Mouse (Mus musculus): ENCODE measurements around the gene Upp1. TPM values are rescaled to one million over a fixed set of nuclear protein-coding genes. Genes with fewer than 3 reads are reported as not detected.
A peak's percentile ranks its signal among the peaks of the same experiment; 100 is the strongest.

Upp1 gene
- polyA plus RNA-seq, 1 experiment from 2014 or later, result 5.0 TPM

DNA sequence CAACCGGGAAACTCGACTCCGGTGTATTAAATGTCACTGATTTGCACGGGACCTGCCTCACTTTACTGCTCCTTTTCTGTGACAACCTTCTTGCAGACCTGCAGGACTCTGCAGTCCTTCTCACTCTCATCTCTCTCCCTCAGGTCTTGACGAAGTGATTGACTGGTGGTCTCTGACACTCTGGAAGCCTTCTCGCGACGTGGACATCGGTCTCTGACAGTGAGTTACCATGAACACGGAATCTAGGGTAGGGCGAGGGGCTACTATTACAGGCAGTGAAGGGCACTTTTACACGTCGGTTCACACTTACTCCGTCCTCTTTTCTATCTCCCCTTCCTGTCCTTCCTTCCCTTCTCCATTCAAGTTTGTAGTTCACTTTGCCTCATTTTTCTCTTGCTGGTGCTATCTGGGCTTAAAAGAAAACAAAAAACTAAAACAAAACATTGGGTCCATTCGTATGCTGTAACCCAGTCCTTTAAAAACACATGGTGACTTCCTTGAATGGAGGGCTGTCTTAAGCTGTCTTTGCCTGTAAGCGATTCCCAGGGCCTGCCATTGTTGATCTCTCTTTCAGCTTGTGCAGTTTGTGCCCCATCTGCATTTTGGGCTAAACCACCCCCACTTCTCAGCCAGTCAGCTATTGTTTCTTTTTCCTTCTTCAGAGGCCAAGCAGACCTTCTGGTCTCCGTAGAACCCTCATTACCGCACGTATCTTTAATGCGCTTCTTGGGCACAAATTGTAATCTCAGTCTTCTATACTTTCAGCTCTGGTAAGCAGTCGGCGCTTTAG, 1.5 kb downstream of the Upp1 start:
- peaks cover 5% of the 10 kb centered on the region; the same call in 1 of the 2 replicates for H3K4me1 ChIP-seq (replicated peaks; ENCODE audit: control insufficient read depth, insufficient read depth, low read length)
- H3K9ac ChIP-seq (ENCODE audit: low read length), result no peak overlapping the region
- no peaks in the 10 kb centered on the region for H3K9me3 ChIP-seq (ENCODE audit: control insufficient read depth, low read length)
- H3K4me3 ChIP-seq (ENCODE audit: low read depth, low read length), result peak overlapping the region; percentile 38
- H3K27me3 ChIP-seq (ENCODE audit: control insufficient read depth, insufficient read depth, low read length), result peaks cover 19% of the 10 kb centered on the region
- 3% methylated on average over 22 of the region's 22 CpGs for WGBS
- no peaks in the 10 kb centered on the region for H3K36me3 ChIP-seq (ENCODE audit: control insufficient read depth, insufficient read depth, low read length)
- H3K27ac ChIP-seq (ENCODE audit: low read depth, low read length), result no peak overlapping the region
- ATAC-seq (replicated peaks; ENCODE audit: low FRiP score) (0 out of 2 replicates have a peak, but pooled peaks have one; percentile 13), DNase-seq (ENCODE audit: low spot score) (no peak)
- H3K4me2 ChIP-seq (ENCODE audit: low read depth, low read length, severe bottlenecking), result peak overlapping the region; percentile 83

- Histone ChIP-seq H3K27me3 (ENCODE audit: control insufficient read depth, insufficient read depth, low read length) (peaks cover 8% of the 10 kb centered on the region), H3K4me3 (ENCODE audit: low read depth, low read length) (no peak overlapping the region), H3K4me2 (ENCODE audit: low read depth, low read length, severe bottlenecking) (no peak overlapping the region), H3K27ac (ENCODE audit: low read depth, low read length) (no peak overlapping the region), H3K9me3 (ENCODE audit: control insufficient read depth, low read length) (no peaks in the 10 kb centered on the region), H3K36me3 (ENCODE audit: control insufficient read depth, insufficient read depth, low read length) (no peaks in the 10 kb centered on the region), H3K9ac (ENCODE audit: low read length) (no peak overlapping the region), H3K4me1 (replicated peaks; ENCODE audit: control insufficient read depth, insufficient read depth, low read length) (peaks cover 5% of the 10 kb centered on the region; the same call in 1 of the 2 replicates)
- ATAC-seq (replicated peaks; ENCODE audit: low FRiP score), result no peak
- WGBS, result 79% methylated on average over 4 of the region's 4 CpGs
- DNase-seq (ENCODE audit: low spot score), result no peak
Observed at GRCm38 (mm10) chr11:9122315-9122714, 4.4 kb downstream of the Upp1 start.

DNA sequence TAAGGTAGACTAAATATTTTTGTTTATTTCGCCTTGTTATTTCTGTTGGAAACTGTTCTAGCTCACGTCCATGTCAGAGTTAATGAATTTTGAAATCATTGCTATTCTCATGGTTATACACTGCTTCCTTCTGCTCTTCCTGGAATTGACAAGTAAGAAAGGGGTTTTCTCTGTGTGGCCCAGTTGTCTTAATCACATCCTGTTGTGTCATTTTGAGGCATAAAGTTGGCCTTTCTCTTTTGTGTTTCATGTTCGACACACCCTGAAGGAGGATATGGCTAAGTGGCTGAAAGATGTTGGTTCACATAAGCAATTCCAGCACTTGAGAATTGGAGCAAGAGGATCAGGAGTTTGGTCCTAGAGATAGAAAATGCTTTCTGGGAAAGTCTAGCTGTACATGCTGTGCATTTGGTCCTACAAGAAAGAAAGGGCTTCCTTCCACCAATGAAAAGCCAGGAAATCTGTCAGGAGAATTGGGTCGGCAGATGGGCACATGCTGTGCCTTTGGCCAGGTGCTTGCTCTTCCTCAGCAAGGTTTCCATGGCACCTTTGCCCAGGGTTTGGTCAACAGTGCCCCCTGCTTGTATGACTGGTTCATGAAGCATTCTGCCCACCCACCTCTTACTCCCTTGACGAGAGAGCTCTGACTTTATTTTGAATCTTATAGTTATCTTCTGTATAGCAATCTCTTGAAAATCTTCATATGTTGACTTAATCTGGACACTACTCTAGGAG, 8.6 kb downstream of the Upp1 start:
- WGBS, result 77% methylated on average over 5 of the region's 5 CpGs
- H3K4me2 ChIP-seq (ENCODE audit: low read depth, low read length, severe bottlenecking), result no peak overlapping the region
- no peak overlapping the region for H3K4me3 ChIP-seq (ENCODE audit: low read depth, low read length)
- H3K9ac ChIP-seq (ENCODE audit: low read length), result no peak overlapping the region
- H3K27ac ChIP-seq (ENCODE audit: low read depth, low read length), result no peak overlapping the region
- DNase-seq (ENCODE audit: low spot score) (no peak), ATAC-seq (replicated peaks; ENCODE audit: low FRiP score) (no peak)
- H3K9me3 ChIP-seq (ENCODE audit: control insufficient read depth, low read length), result no peaks in the 10 kb centered on the region
- no peaks in the 10 kb centered on the region for H3K4me1 ChIP-seq (replicated peaks; ENCODE audit: control insufficient read depth, insufficient read depth, low read length)
- H3K27me3 ChIP-seq (ENCODE audit: control insufficient read depth, insufficient read depth, low read length), result no peaks in the 10 kb centered on the region
- no peaks in the 10 kb centered on the region for H3K36me3 ChIP-seq (ENCODE audit: control insufficient read depth, insufficient read depth, low read length)

DNA sequence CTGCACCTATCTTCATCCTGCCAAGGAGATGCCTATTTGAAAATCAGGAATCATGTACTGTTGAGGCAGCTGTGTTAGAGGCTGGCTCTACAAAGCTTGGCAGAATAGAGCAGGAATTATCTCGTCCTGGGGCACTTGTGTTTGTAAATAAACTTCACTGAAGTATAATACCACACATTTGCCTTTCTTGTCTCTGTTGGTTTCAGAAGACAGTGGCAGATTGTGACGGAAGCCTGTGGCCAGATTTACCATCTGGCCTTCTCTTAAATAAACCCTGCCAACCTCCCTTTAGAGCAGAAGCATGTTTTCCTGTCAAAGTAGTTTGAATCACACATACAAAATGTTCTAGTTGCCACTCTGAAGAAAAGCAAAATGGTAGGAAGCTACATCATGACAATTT, 10.2 kb downstream of the Upp1 start:
- WGBS, result 70% methylated on average over 2 of the region's 2 CpGs
- Histone ChIP-seq H3K4me1 (replicated peaks; ENCODE audit: control insufficient read depth, insufficient read depth, low read length) (no peaks in the 10 kb centered on the region), H3K27me3 (ENCODE audit: control insufficient read depth, insufficient read depth, low read length) (no peaks in the 10 kb centered on the region), H3K4me3 (ENCODE audit: low read depth, low read length) (no peak overlapping the region), H3K9me3 (ENCODE audit: control insufficient read depth, low read length) (no peaks in the 10 kb centered on the region), H3K4me2 (ENCODE audit: low read depth, low read length, severe bottlenecking) (no peak overlapping the region), H3K9ac (ENCODE audit: low read length) (no peak overlapping the region), H3K36me3 (ENCODE audit: control insufficient read depth, insufficient read depth, low read length) (no peaks in the 10 kb centered on the region), H3K27ac (ENCODE audit: low read depth, low read length) (no peak overlapping the region)
- ATAC-seq (replicated peaks; ENCODE audit: low FRiP score), result no peak
- DNase-seq (ENCODE audit: low spot score), result no peak

- DNase-seq (ENCODE audit: low spot score) (no peak), ATAC-seq (replicated peaks; ENCODE audit: low FRiP score) (no peak)
- no peak overlapping the region for H3K9ac ChIP-seq (ENCODE audit: low read length)
- H3K4me2 ChIP-seq (ENCODE audit: low read depth, low read length, severe bottlenecking), result no peak overlapping the region
- no peaks in the 10 kb centered on the region for H3K27me3 ChIP-seq (ENCODE audit: control insufficient read depth, insufficient read depth, low read length)
- no peak overlapping the region for H3K27ac ChIP-seq (ENCODE audit: low read depth, low read length)
- no peak overlapping the region for H3K4me3 ChIP-seq (ENCODE audit: low read depth, low read length)
- no peaks in the 10 kb centered on the region for H3K4me1 ChIP-seq (replicated peaks; ENCODE audit: control insufficient read depth, insufficient read depth, low read length)
- H3K36me3 ChIP-seq (ENCODE audit: control insufficient read depth, insufficient read depth, low read length), result no peaks in the 10 kb centered on the region
- WGBS, result 87% methylated on average over 8 of the region's 8 CpGs
- no peaks in the 10 kb centered on the region for H3K9me3 ChIP-seq (ENCODE audit: control insufficient read depth, low read length)
Observed at GRCm38 (mm10) chr11:9129528-9129927, 11.6 kb downstream of the Upp1 start.

GRCm38 (mm10) chr11:9131688-9132087, 13.8 kb downstream of the Upp1 start:
- ATAC-seq (replicated peaks; ENCODE audit: low FRiP score) (no peak), DNase-seq (ENCODE audit: low spot score) (no peak)
- no peak overlapping the region for H3K27ac ChIP-seq (ENCODE audit: low read depth, low read length)
- no peak overlapping the region for H3K4me2 ChIP-seq (ENCODE audit: low read depth, low read length, severe bottlenecking)
- no peak overlapping the region for H3K4me3 ChIP-seq (ENCODE audit: low read depth, low read length)
- no peak overlapping the region for H3K9ac ChIP-seq (ENCODE audit: low read length)
- no peaks in the 10 kb centered on the region for H3K27me3 ChIP-seq (ENCODE audit: control insufficient read depth, insufficient read depth, low read length)
- 90% methylated on average over 7 of the region's 7 CpGs for WGBS
- no peaks in the 10 kb centered on the region for H3K4me1 ChIP-seq (replicated peaks; ENCODE audit: control insufficient read depth, insufficient read depth, low read length)
- no peaks in the 10 kb centered on the region for H3K9me3 ChIP-seq (ENCODE audit: control insufficient read depth, low read length)
- no peaks in the 10 kb centered on the region for H3K36me3 ChIP-seq (ENCODE audit: control insufficient read depth, insufficient read depth, low read length)

- H3K4me3 ChIP-seq (ENCODE audit: low read depth, low read length), result no peak overlapping the region
- WGBS, result 72% methylated on average over 11 of the region's 11 CpGs
- H3K9me3 ChIP-seq (ENCODE audit: control insufficient read depth, low read length), result no peaks in the 10 kb centered on the region
- no peak overlapping the region for H3K27ac ChIP-seq (ENCODE audit: low read depth, low read length)
- peak; percentile 59 for DNase-seq (ENCODE audit: low spot score)
- no peaks in the 10 kb centered on the region for H3K27me3 ChIP-seq (ENCODE audit: control insufficient read depth, insufficient read depth, low read length)
- no peaks in the 10 kb centered on the region for H3K4me1 ChIP-seq (replicated peaks; ENCODE audit: control insufficient read depth, insufficient read depth, low read length)
- H3K9ac ChIP-seq (ENCODE audit: low read length), result no peak overlapping the region
- peak; percentile 74 for ATAC-seq (replicated peaks; ENCODE audit: low FRiP score)
- H3K4me2 ChIP-seq (ENCODE audit: low read depth, low read length, severe bottlenecking), result no peak overlapping the region
- H3K36me3 ChIP-seq (ENCODE audit: control insufficient read depth, insufficient read depth, low read length), result no peaks in the 10 kb centered on the region
Observed at GRCm38 (mm10) chr11:9135589-9136246, 17.8 kb downstream of the Upp1 start.

GRCm38 (mm10) chr11:9136471-9136870, 18.6 kb downstream of the Upp1 start:
- Histone ChIP-seq H3K4me1 (replicated peaks; ENCODE audit: control insufficient read depth, insufficient read depth, low read length) (no peaks in the 10 kb centered on the region), H3K9ac (ENCODE audit: low read length) (no peak overlapping the region), H3K27me3 (ENCODE audit: control insufficient read depth, insufficient read depth, low read length) (no peaks in the 10 kb centered on the region), H3K36me3 (ENCODE audit: control insufficient read depth, insufficient read depth, low read length) (no peaks in the 10 kb centered on the region), H3K4me3 (ENCODE audit: low read depth, low read length) (no peak overlapping the region), H3K4me2 (ENCODE audit: low read depth, low read length, severe bottlenecking) (no peak overlapping the region), H3K9me3 (ENCODE audit: control insufficient read depth, low read length) (no peaks in the 10 kb centered on the region), H3K27ac (ENCODE audit: low read depth, low read length) (no peak overlapping the region)
- DNase-seq (ENCODE audit: low spot score) (peak; percentile 87), ATAC-seq (replicated peaks; ENCODE audit: low FRiP score) (peak; percentile 73)
- 22% methylated on average over 5 of the region's 5 CpGs for WGBS
